Mouse (Mus musculus): ENCODE data around the gene Cyp2w1. TPM values are rescaled to one million over a fixed set of nuclear protein-coding genes. Genes with fewer than 3 reads are reported as not detected.
A peak's percentile ranks its signal among the peaks of the same experiment; 100 is the strongest.
"Not testable (repeated sequence)": the region's sequence is repeated elsewhere in the genome, so short reads cannot be mapped to it uniquely, and the experiment has no call there.

Gene Cyp2w1
- polyA plus RNA-seq, 1 experiment from 2014 or later, result not detected

DNA sequence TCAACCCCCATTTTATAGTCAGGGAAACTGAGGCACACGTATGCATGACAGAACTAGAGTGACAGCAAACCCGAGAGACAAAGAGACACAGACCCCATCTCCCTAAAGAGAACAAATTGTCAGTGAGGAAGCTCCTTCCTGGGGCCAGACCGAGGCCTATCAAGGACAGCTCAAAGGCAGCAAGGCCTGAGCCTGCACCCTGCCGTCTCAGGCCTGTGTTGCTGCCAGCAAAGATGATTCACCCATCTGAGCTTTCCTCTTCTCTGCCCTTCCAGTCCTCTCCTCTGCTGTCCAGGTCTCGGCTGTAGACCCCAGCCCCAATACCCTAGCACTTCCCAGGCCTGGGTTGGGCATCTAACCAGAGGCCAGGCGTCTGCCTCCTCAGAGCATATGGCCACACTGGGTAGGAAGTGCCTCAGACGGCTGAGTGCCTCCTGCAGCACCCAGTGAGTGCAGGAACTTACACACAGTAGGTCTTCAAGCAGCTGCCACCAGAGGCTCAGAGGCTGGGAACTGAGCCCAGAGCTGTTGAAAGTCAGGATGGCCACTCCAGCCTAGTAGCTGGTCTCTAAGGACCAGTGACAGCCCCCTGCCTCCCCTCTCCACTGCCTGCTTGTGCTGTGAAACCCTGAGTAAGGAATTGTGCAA is 25.3 kb upstream of the Cyp2w1 start:
- H3K27me3 ChIP-seq (replicated peaks; ENCODE audit: control insufficient read depth, insufficient read depth, low read length), result peaks cover 25% of the 10 kb centered on the region
- H3K4me2 ChIP-seq, result no peak overlapping the region
- ATAC-seq (replicated peaks; ENCODE audit: low FRiP score) (no peak), DNase-seq (ENCODE audit: low spot score) (no peak)
- 0 out of 2 replicates have a peak overlapping the region, but pooled peaks have one; percentile 3 for H3K27ac ChIP-seq (ENCODE audit: low read depth, low read length)
- H3K9me3 ChIP-seq (ENCODE audit: control insufficient read depth, low read length), result no peaks in the 10 kb centered on the region
- H3K4me3 ChIP-seq (ENCODE audit: low read depth, low read length), result no peak overlapping the region
- H3K9ac ChIP-seq (ENCODE audit: low read depth, low read length), result no peak overlapping the region
- no peaks in the 10 kb centered on the region for H3K36me3 ChIP-seq (ENCODE audit: control insufficient read depth, insufficient read depth, low read length)
- H3K4me1 ChIP-seq (replicated peaks; ENCODE audit: control insufficient read depth, insufficient read depth, low read length), result peaks cover 19% of the 10 kb centered on the region
- 67% methylated on average over 7 of the region's 7 CpGs for WGBS

DNA sequence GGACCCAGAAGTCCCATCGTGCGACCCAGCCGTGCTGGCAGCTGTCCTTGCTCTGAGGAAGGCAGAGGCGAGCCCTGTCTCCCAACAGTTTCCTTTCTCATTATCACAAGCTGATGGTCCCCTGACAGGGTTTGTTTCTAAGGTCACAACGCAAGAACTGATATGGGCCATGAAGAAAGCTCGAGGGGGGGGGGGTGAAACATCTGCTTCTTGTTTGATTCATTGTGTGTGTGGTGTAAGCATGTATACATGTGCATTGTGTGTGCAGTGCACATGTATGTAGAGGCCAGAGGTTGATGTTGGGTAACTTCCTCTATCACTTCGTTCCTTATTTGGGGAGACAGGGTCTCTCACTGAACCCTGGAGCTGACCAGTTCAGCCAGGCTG is 24.8 kb upstream of the Cyp2w1 start:
- DNase-seq (ENCODE audit: low spot score) (no peak), ATAC-seq (replicated peaks; ENCODE audit: low FRiP score) (no peak)
- WGBS, result 38% methylated on average over 7 of the region's 7 CpGs
- H3K27ac ChIP-seq (ENCODE audit: low read depth, low read length), result 0 out of 2 replicates have a peak overlapping the region, but pooled peaks have one; percentile 3
- no peak overlapping the region for H3K9ac ChIP-seq (ENCODE audit: low read depth, low read length)
- H3K27me3 ChIP-seq (replicated peaks; ENCODE audit: control insufficient read depth, insufficient read depth, low read length), result peaks cover 25% of the 10 kb centered on the region
- H3K4me2 ChIP-seq, result no peak overlapping the region
- no peak overlapping the region for H3K4me3 ChIP-seq (ENCODE audit: low read depth, low read length)
- peaks cover 23% of the 10 kb centered on the region for H3K4me1 ChIP-seq (replicated peaks; ENCODE audit: control insufficient read depth, insufficient read depth, low read length)
- H3K9me3 ChIP-seq (ENCODE audit: control insufficient read depth, low read length), result no peaks in the 10 kb centered on the region
- H3K36me3 ChIP-seq (ENCODE audit: control insufficient read depth, insufficient read depth, low read length), result no peaks in the 10 kb centered on the region

DNA sequence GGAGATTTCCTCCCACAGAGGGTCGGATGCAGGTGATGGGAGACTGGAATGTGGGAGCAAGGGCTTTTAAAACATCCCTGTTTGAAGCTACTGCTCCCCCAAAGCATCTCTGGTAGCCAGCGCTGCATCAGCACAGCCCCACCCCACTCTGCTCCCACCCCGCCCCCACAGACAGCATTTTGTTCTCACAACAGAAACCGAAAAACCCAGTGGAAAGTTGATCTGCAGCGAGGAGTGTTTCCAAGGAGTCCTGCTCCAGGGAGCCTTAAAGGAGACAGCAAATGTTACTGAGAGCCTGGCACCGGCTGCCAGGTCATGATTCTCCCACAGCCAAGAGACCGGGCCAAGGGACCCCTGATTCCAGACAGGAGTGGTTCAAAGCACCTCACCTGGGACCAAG is 21.7 kb upstream of the Cyp2w1 start:
- Histone ChIP-seq H3K9me3 (ENCODE audit: control insufficient read depth, low read length) (no peaks in the 10 kb centered on the region), H3K9ac (ENCODE audit: low read depth, low read length) (no peak overlapping the region), H3K27ac (ENCODE audit: low read depth, low read length) (no peak overlapping the region), H3K36me3 (ENCODE audit: control insufficient read depth, insufficient read depth, low read length) (0 out of 2 replicates have a peak, but pooled peaks cover 2% of the 10 kb centered on the region), H3K4me1 (replicated peaks; ENCODE audit: control insufficient read depth, insufficient read depth, low read length) (peaks cover 11% of the 10 kb centered on the region), H3K4me3 (ENCODE audit: low read depth, low read length) (no peak overlapping the region), H3K27me3 (replicated peaks; ENCODE audit: control insufficient read depth, insufficient read depth, low read length) (0 out of 2 replicates have a peak, but pooled peaks cover 6% of the 10 kb centered on the region), H3K4me2 (no peak overlapping the region)
- WGBS, result 66% methylated on average over 7 of the region's 7 CpGs
- ATAC-seq (replicated peaks; ENCODE audit: low FRiP score) (no peak), DNase-seq (ENCODE audit: low spot score) (no peak)

DNA sequence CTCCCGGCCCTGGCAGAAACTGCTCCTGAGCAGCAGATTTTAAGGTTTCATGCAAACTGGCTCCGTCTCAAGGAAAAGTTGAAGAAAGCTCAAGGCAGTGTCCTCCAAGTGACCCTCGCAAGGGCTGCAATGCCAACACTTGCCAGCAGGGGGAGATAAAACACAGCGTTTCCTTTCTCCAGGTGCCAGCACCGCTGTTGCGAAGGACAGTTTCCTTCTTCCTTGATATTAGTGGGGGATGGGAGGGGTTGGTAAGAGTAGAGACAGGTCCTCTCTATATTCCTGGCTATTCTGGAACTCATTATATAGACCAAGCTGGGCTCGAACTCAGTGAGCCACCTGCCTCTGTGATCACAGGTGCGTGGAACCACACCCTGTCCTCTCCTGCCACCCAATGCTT is 20.7 kb upstream of the Cyp2w1 start:
- Histone ChIP-seq H3K4me3 (ENCODE audit: low read depth, low read length) (no peak overlapping the region), H3K4me2 (no peak overlapping the region), H3K9ac (ENCODE audit: low read depth, low read length) (no peak overlapping the region), H3K4me1 (replicated peaks; ENCODE audit: control insufficient read depth, insufficient read depth, low read length) (peaks cover 11% of the 10 kb centered on the region), H3K27me3 (replicated peaks; ENCODE audit: control insufficient read depth, insufficient read depth, low read length) (no peaks in the 10 kb centered on the region), H3K27ac (ENCODE audit: low read depth, low read length) (no peak overlapping the region), H3K36me3 (ENCODE audit: control insufficient read depth, insufficient read depth, low read length) (peaks cover 5% of the 10 kb centered on the region; the same call in 1 of the 2 replicates), H3K9me3 (ENCODE audit: control insufficient read depth, low read length) (no peaks in the 10 kb centered on the region)
- peak; percentile 78 for DNase-seq (ENCODE audit: low spot score)
- 0 out of 2 replicates have a peak, but pooled peaks have one; percentile 3 for ATAC-seq (replicated peaks; ENCODE audit: low FRiP score)
- 16% methylated on average over 8 of the region's 8 CpGs for WGBS

DNA sequence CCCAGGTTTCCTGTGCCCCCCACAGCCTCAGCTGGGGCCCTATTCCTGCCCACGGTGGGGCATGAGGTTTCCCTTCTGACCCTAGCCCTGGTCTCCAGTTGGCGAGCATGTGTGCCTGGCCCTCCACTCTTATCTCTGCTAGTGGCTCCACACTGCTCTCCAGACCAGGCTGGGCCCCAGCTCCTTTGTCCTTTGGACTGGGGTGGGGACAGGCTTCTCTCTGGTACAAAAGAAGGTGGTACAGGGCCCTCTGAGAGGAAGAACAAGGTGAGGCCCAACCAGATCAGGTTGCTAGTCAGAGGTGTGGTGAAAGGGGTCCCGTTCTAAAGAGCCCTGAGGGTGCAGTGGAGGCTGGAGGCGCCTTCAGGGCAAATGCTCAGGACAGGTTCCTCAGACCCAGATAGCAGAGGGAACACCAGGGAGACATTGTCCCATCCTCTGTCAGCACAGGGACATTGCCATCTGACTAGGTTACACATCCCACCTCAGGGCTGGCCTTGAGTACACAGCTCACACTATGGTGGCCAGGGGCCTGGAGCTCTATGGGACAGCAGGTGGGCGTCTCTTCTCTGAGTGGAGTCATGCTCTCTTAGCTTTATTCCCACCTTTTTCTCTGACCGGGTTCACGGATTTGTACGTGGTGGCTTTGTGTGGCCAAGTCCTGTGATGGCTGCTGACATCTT is 19.7 kb upstream of the Cyp2w1 start:
- Histone ChIP-seq H3K9ac (ENCODE audit: low read depth, low read length) (no peak overlapping the region), H3K4me1 (replicated peaks; ENCODE audit: control insufficient read depth, insufficient read depth, low read length) (peaks cover 11% of the 10 kb centered on the region), H3K27me3 (replicated peaks; ENCODE audit: control insufficient read depth, insufficient read depth, low read length) (no peaks in the 10 kb centered on the region), H3K27ac (ENCODE audit: low read depth, low read length) (peak overlapping the region; percentile 48; the same call in 1 of the 2 replicates), H3K36me3 (ENCODE audit: control insufficient read depth, insufficient read depth, low read length) (peaks cover 11% of the 10 kb centered on the region; the same call in 1 of the 2 replicates), H3K4me3 (ENCODE audit: low read depth, low read length) (no peak overlapping the region), H3K4me2 (no peak overlapping the region), H3K9me3 (ENCODE audit: control insufficient read depth, low read length) (no peaks in the 10 kb centered on the region)
- DNase-seq (ENCODE audit: low spot score) (no peak), ATAC-seq (replicated peaks; ENCODE audit: low FRiP score) (0 out of 2 replicates have a peak, but pooled peaks have one; percentile 13)
- 77% methylated on average over 8 of the region's 8 CpGs for WGBS

DNA sequence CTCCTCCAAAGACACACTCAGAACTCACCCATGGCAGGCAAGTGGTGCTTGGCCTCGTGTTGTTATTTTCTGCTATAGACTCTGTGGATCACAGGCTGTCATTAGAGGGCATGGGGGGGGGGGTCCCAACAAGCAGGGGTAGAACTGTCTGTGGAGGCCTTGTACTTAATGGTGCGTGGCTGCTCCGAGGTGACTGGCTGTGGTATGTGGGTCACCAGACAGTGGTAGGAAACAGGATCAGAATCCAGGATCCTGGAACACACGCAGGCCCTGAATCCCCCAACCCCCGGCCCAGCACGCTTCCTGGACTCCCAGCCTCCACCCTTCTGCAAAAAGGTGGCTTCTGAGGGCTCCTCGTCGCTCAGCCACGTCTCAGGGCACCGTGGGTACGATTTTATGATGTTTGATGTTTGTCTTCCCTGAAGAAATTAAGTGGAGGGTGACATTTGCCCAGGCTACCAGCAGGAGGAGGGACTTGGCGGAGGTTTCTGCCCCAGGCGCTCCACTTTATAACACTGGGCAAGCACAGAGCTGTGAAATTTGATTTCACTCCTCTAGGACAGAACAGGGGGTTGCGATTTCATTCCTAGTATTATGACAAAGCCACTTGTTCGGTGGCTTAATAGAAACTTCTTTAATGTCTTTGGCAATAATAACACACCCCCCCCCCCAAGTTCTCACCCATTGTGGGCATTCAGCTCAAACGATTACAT is 19.0 kb upstream of the Cyp2w1 start:
- H3K4me1 ChIP-seq (replicated peaks; ENCODE audit: control insufficient read depth, insufficient read depth, low read length), result peaks cover 11% of the 10 kb centered on the region
- H3K36me3 ChIP-seq (ENCODE audit: control insufficient read depth, insufficient read depth, low read length), result peaks cover 14% of the 10 kb centered on the region; the same call in 1 of the 2 replicates
- H3K27ac ChIP-seq (ENCODE audit: low read depth, low read length), result no peak overlapping the region
- H3K27me3 ChIP-seq (replicated peaks; ENCODE audit: control insufficient read depth, insufficient read depth, low read length), result no peaks in the 10 kb centered on the region
- no peaks in the 10 kb centered on the region for H3K9me3 ChIP-seq (ENCODE audit: control insufficient read depth, low read length)
- WGBS, result 87% methylated on average over 16 of the region's 16 CpGs
- DNase-seq (ENCODE audit: low spot score) (no peak), ATAC-seq (replicated peaks; ENCODE audit: low FRiP score) (no peak)
- H3K9ac ChIP-seq (ENCODE audit: low read depth, low read length), result no peak overlapping the region
- H3K4me3 ChIP-seq (ENCODE audit: low read depth, low read length), result no peak overlapping the region
- no peak overlapping the region for H3K4me2 ChIP-seq

DNA sequence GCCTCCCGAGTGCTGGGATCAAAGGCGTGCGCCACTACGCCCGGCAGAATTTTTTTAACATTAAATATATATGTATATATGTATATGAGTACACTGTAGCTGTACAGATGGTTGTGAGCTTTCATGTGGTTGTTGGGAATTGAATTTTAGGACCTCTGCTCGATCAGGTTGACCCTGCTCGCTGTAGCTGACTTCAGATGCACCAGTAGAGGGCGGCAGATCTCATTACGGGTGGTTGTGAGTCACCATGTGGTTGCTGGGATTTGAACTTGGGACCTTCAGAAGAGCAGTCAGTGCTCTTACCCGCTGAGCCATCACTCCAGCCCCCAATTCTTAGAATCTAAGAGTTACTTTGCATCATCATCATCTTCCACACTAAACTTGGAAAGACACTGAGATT is 18.0 kb upstream of the Cyp2w1 start:
- Histone ChIP-seq H3K36me3 (ENCODE audit: control insufficient read depth, insufficient read depth, low read length) (peaks cover 23% of the 10 kb centered on the region; the same call in 1 of the 2 replicates), H3K4me1 (replicated peaks; ENCODE audit: control insufficient read depth, insufficient read depth, low read length) (peaks cover 11% of the 10 kb centered on the region)
- 78% methylated on average over 10 of the region's 10 CpGs for WGBS
- not testable (repeated sequence) for H3K9ac ChIP-seq (ENCODE audit: low read depth, low read length); H3K4me2 ChIP-seq; H3K27me3 ChIP-seq (replicated peaks; ENCODE audit: control insufficient read depth, insufficient read depth, low read length); ATAC-seq (replicated peaks; ENCODE audit: low FRiP score); H3K4me3 ChIP-seq (ENCODE audit: low read depth, low read length); DNase-seq (ENCODE audit: low spot score); H3K27ac ChIP-seq (ENCODE audit: low read depth, low read length); H3K9me3 ChIP-seq (ENCODE audit: control insufficient read depth, low read length)

DNA sequence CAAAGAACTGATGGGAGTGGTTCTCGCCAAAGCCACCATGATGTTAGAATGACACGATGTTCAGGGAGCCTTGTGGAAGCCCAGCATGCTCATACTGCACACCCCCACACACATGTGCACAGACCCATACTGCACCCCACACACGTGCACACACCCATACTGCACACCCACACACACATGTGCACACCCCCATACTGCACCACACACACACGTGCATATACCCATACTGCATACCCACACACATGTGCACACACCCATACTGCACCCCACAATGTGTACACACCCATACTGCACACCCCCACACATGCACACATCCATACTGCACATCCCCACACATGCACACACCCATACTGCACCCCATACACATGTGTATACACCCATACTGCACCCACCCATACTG is 16.8 kb upstream of the Cyp2w1 start:
- no peak overlapping the region for H3K4me2 ChIP-seq
- H3K27me3 ChIP-seq (replicated peaks; ENCODE audit: control insufficient read depth, insufficient read depth, low read length), result no peaks in the 10 kb centered on the region
- DNase-seq (ENCODE audit: low spot score), result no peak
- no peak overlapping the region for H3K4me3 ChIP-seq (ENCODE audit: low read depth, low read length)
- H3K9ac ChIP-seq (ENCODE audit: low read depth, low read length), result no peak overlapping the region
- H3K27ac ChIP-seq (ENCODE audit: low read depth, low read length), result no peak overlapping the region
- no peak for ATAC-seq (replicated peaks; ENCODE audit: low FRiP score)
- WGBS, result 86% methylated on average over 4 of the region's 4 CpGs
- peaks cover 11% of the 10 kb centered on the region for H3K4me1 ChIP-seq (replicated peaks; ENCODE audit: control insufficient read depth, insufficient read depth, low read length)
- H3K36me3 ChIP-seq (ENCODE audit: control insufficient read depth, insufficient read depth, low read length), result peaks cover 30% of the 10 kb centered on the region; the same call in 1 of the 2 replicates
- H3K9me3 ChIP-seq (ENCODE audit: control insufficient read depth, low read length), result no peaks in the 10 kb centered on the region
